Mouse (Mus musculus): ENCODE data around the gene Foxl1. TPM values are rescaled to one million over a fixed set of nuclear protein-coding genes. Genes with fewer than 3 reads are reported as not detected.
A peak's percentile ranks its signal among the peaks of the same experiment; 100 is the strongest.

The Foxl1 gene
- polyA plus RNA-seq, 1 experiment = 7.9 TPM

GRCm38 (mm10) chr8:121125311-121125876 lies 2.3 kb upstream of the Foxl1 start:
- H3K27me3 ChIP-seq (ENCODE audit: control insufficient read depth, insufficient read depth, low read length) = peaks cover 85% of the 10 kb centered on the region
- H3K36me3 ChIP-seq (ENCODE audit: control insufficient read depth, insufficient read depth, low read length) = no peaks in the 10 kb centered on the region
- 2% methylated on average over 36 of the region's 36 CpGs for WGBS
- peaks cover 3% of the 10 kb centered on the region for H3K4me1 ChIP-seq (ENCODE audit: control insufficient read depth, insufficient read depth, insufficient read length, low read length)
- no peak overlapping the region for H3K27ac ChIP-seq (ENCODE audit: insufficient read depth, low read depth, low read length)
- H3K4me3 ChIP-seq (ENCODE audit: low read depth, low read length) = peak overlapping the region; percentile 52
- TF ChIP-seq CTCF (IDR thresholded peaks at IDR 0.05; ENCODE audit: extremely low read depth, insufficient read length, insufficient replicate concordance, low read depth, low read length) (no peak), POLR2A (IDR thresholded peaks at IDR 0.05; ENCODE audit: low read depth, low read length) (no peak)

GRCm38 (mm10) chr8:121126191-121126590 lies 1.5 kb upstream of the Foxl1 start:
- Histone ChIP-seq H3K4me3 (ENCODE audit: low read depth, low read length) (no peak overlapping the region), H3K27ac (ENCODE audit: insufficient read depth, low read depth, low read length) (no peak overlapping the region), H3K27me3 (ENCODE audit: control insufficient read depth, insufficient read depth, low read length) (peaks cover 78% of the 10 kb centered on the region), H3K4me1 (ENCODE audit: control insufficient read depth, insufficient read depth, insufficient read length, low read length) (peaks cover 3% of the 10 kb centered on the region), H3K36me3 (ENCODE audit: control insufficient read depth, insufficient read depth, low read length) (no peaks in the 10 kb centered on the region)
- no peak for TF ChIP-seq POLR2A (IDR thresholded peaks at IDR 0.05; ENCODE audit: low read depth, low read length)
- TF ChIP-seq CTCF (IDR thresholded peaks at IDR 0.05; ENCODE audit: extremely low read depth, insufficient read length, insufficient replicate concordance, low read depth, low read length) = no peak
- 13% methylated on average over 6 of the region's 6 CpGs for WGBS

- Histone ChIP-seq H3K4me1 (ENCODE audit: control insufficient read depth, insufficient read depth, insufficient read length, low read length) (peaks cover 3% of the 10 kb centered on the region), H3K4me3 (ENCODE audit: low read depth, low read length) (no peak overlapping the region), H3K27ac (ENCODE audit: insufficient read depth, low read depth, low read length) (no peak overlapping the region), H3K36me3 (ENCODE audit: control insufficient read depth, insufficient read depth, low read length) (no peaks in the 10 kb centered on the region), H3K27me3 (ENCODE audit: control insufficient read depth, insufficient read depth, low read length) (peaks cover 73% of the 10 kb centered on the region)
- 10% methylated on average over 6 of the region's 6 CpGs for WGBS
- TF ChIP-seq CTCF (IDR thresholded peaks at IDR 0.05; ENCODE audit: extremely low read depth, insufficient read length, insufficient replicate concordance, low read depth, low read length) = no peak
- no peak for TF ChIP-seq POLR2A (IDR thresholded peaks at IDR 0.05; ENCODE audit: low read depth, low read length)
These were observed 1.0 kb upstream of the Foxl1 start for GRCm38 (mm10) chr8:121126694-121127093.

GRCm38 (mm10) chr8:121127291-121127701 lies 444 bp upstream of the Foxl1 start:
- H3K4me3 ChIP-seq (ENCODE audit: low read depth, low read length) = no peak overlapping the region
- no peak overlapping the region for H3K27ac ChIP-seq (ENCODE audit: insufficient read depth, low read depth, low read length)
- peaks cover 67% of the 10 kb centered on the region for H3K27me3 ChIP-seq (ENCODE audit: control insufficient read depth, insufficient read depth, low read length)
- WGBS = 7% methylated on average over 11 of the region's 11 CpGs
- H3K36me3 ChIP-seq (ENCODE audit: control insufficient read depth, insufficient read depth, low read length) = no peaks in the 10 kb centered on the region
- peaks cover 3% of the 10 kb centered on the region for H3K4me1 ChIP-seq (ENCODE audit: control insufficient read depth, insufficient read depth, insufficient read length, low read length)
- TF ChIP-seq CTCF (IDR thresholded peaks at IDR 0.05; ENCODE audit: extremely low read depth, insufficient read length, insufficient replicate concordance, low read depth, low read length) (no peak), POLR2A (IDR thresholded peaks at IDR 0.05; ENCODE audit: low read depth, low read length) (no peak)

GRCm38 (mm10) chr8:121128531-121129264 lies 958 bp downstream of the Foxl1 start:
- 6% methylated on average over 55 of the region's 55 CpGs for WGBS
- Histone ChIP-seq H3K4me1 (ENCODE audit: control insufficient read depth, insufficient read depth, insufficient read length, low read length) (peaks cover 3% of the 10 kb centered on the region), H3K4me3 (ENCODE audit: low read depth, low read length) (peak overlapping the region; percentile 42), H3K27me3 (ENCODE audit: control insufficient read depth, insufficient read depth, low read length) (peaks cover 60% of the 10 kb centered on the region), H3K27ac (ENCODE audit: insufficient read depth, low read depth, low read length) (no peak overlapping the region), H3K36me3 (ENCODE audit: control insufficient read depth, insufficient read depth, low read length) (no peaks in the 10 kb centered on the region)
- TF ChIP-seq CTCF (IDR thresholded peaks at IDR 0.05; ENCODE audit: extremely low read depth, insufficient read length, insufficient replicate concordance, low read depth, low read length) (no peak), POLR2A (IDR thresholded peaks at IDR 0.05; ENCODE audit: low read depth, low read length) (no peak)

- H3K36me3 ChIP-seq (ENCODE audit: control insufficient read depth, insufficient read depth, low read length) = no peaks in the 10 kb centered on the region
- TF ChIP-seq POLR2A (IDR thresholded peaks at IDR 0.05; ENCODE audit: low read depth, low read length) (no peak), CTCF (IDR thresholded peaks at IDR 0.05; ENCODE audit: extremely low read depth, insufficient read length, insufficient replicate concordance, low read depth, low read length) (no peak)
- H3K27ac ChIP-seq (ENCODE audit: insufficient read depth, low read depth, low read length) = no peak overlapping the region
- peak overlapping the region; percentile 42 for H3K4me3 ChIP-seq (ENCODE audit: low read depth, low read length)
- peaks cover 56% of the 10 kb centered on the region for H3K27me3 ChIP-seq (ENCODE audit: control insufficient read depth, insufficient read depth, low read length)
- 24% methylated on average over 16 of the region's 16 CpGs for WGBS
- H3K4me1 ChIP-seq (ENCODE audit: control insufficient read depth, insufficient read depth, insufficient read length, low read length) = peaks cover 3% of the 10 kb centered on the region
These were observed 1.7 kb downstream of the Foxl1 start for GRCm38 (mm10) chr8:121129265-121129940.

GRCm38 (mm10) chr8:121130522-121130921 lies 2.8 kb downstream of the Foxl1 start:
- TF ChIP-seq CTCF (IDR thresholded peaks at IDR 0.05; ENCODE audit: extremely low read depth, insufficient read length, insufficient replicate concordance, low read depth, low read length) (peak; percentile 29; the same call in 1 of the 2 replicates), POLR2A (IDR thresholded peaks at IDR 0.05; ENCODE audit: low read depth, low read length) (no peak)
- 31% methylated on average over 5 of the region's 5 CpGs for WGBS
- H3K27me3 ChIP-seq (ENCODE audit: control insufficient read depth, insufficient read depth, low read length) = peaks cover 45% of the 10 kb centered on the region
- H3K4me3 ChIP-seq (ENCODE audit: low read depth, low read length) = peak overlapping the region; percentile 8; the same call in 1 of the 2 replicates
- H3K27ac ChIP-seq (ENCODE audit: insufficient read depth, low read depth, low read length) = no peak overlapping the region
- H3K36me3 ChIP-seq (ENCODE audit: control insufficient read depth, insufficient read depth, low read length) = no peaks in the 10 kb centered on the region
- H3K4me1 ChIP-seq (ENCODE audit: control insufficient read depth, insufficient read depth, insufficient read length, low read length) = no peaks in the 10 kb centered on the region; the same call in 1 of the 2 replicates
